Mouse (Mus musculus): ENCODE measurements around the gene Aldh3b2.

The Aldh3b2 gene

GRCm38 (mm10) chr19:4012432-4013022 is 40.4 kb downstream of the Aldh3b2 start, which contains the start of gene Ndufv1:
Gene Ndufv1 (minus strand): TSS chr19:4012806.
- DNase-seq (ENCODE audit: low spot score): peak; percentile 100

GRCm38 (mm10) chr19:4013066-4013465 is 40.9 kb downstream of the Aldh3b2 start:
- no peak for DNase-seq (ENCODE audit: low spot score)

GRCm38 (mm10) chr19:4014802-4015201 is 42.7 kb downstream of the Aldh3b2 start:
- DNase-seq (ENCODE audit: low spot score): no peak

- DNase-seq (ENCODE audit: low spot score): no peak
Measured at GRCm38 (mm10) chr19:4015635-4016034, 43.5 kb downstream of the Aldh3b2 start.

GRCm38 (mm10) chr19:4017921-4018587 is 45.9 kb downstream of the Aldh3b2 start:
- no peak for DNase-seq (ENCODE audit: low spot score)

GRCm38 (mm10) chr19:4018743-4019583 is 46.8 kb downstream of the Aldh3b2 start:
- peak; percentile 98 for DNase-seq (ENCODE audit: low spot score)

- DNase-seq (ENCODE audit: low spot score): no peak
Measured at GRCm38 (mm10) chr19:4023185-4023584, 51.1 kb downstream of the Aldh3b2 start.

- no peak for DNase-seq (ENCODE audit: low spot score)
Measured at GRCm38 (mm10) chr19:4027576-4027975, 55.4 kb downstream of the Aldh3b2 start.

Data from adipocyte (in vitro differentiated cells).